Mouse (Mus musculus) limb, embryonic 12.5 days (tissue): ENCODE results near the gene Serpina3k. TPM values are rescaled to one million over a fixed set of nuclear protein-coding genes. Genes with fewer than 3 reads are reported as not detected.
"Not testable (repeated sequence)": the region's sequence is repeated elsewhere in the genome, so short reads cannot be mapped to it uniquely, and the experiment has no call there.

ENCODE experiments used
- ATAC-seq: fragments of 200-750 bp; cut with Nextera tagmentation; 2 replicates; pipeline ENCODE4 v1.8.0; 2017; ENCODE audit warnings: low read depth, moderate TSS enrichment; ENCODE audit not compliant: insufficient number of reproducible peaks, insufficient read depth, low FRiP score, low TSS enrichment
- H3K27ac ChIP-seq: fragments of 300-500 bp; sonication (generic); 2 replicates; pipeline ENCODE4 v1.5.1; 2016; ENCODE audit warnings: mild to moderate bottlenecking, moderate library complexity
- H3K27me3 ChIP-seq: fragments of 300-500 bp; sonication (generic); 2 replicates; pipeline ENCODE4 v1.6.1; 2016; ENCODE audit warnings: mild to moderate bottlenecking, moderate library complexity
- H3K36me3 ChIP-seq: fragments of 300-500 bp; sonication (generic); 2 replicates; pipeline ENCODE4 v1.6.1; 2016; ENCODE audit warnings: mild to moderate bottlenecking, moderate library complexity
- H3K4me1 ChIP-seq: fragments of 300-500 bp; sonication (generic); replicated peaks from 2 replicates; pipeline ENCODE4 v1.6.1; 2016
- H3K4me2 ChIP-seq: fragments of 300-500 bp; sonication (generic); 2 replicates; pipeline ENCODE4 v1.6.1; 2016; ENCODE audit warnings: mild to moderate bottlenecking, moderate library complexity
- H3K4me3 ChIP-seq: fragments of 300-500 bp; sonication (generic); replicated peaks from 2 replicates; pipeline ENCODE4 v1.5.1; 2016; ENCODE audit warnings: mild to moderate bottlenecking
- H3K9ac ChIP-seq: fragments of 300-500 bp; sonication (generic); replicated peaks from 2 replicates; pipeline ENCODE4 v1.6.1; 2016; ENCODE audit warnings: mild to moderate bottlenecking, moderate library complexity
- H3K9me3 ChIP-seq: fragments of 300-500 bp; sonication (generic); 2 replicates; pipeline ENCODE4 v1.6.1; 2016; ENCODE audit warnings: mild to moderate bottlenecking, moderate library complexity
- WGBS: fragments of 180-500 bp; shearing (Covaris S2); methylation state at CpG from one replicate; pipeline ENCODE4 v1.1.7; 2016; 5-methylcytosine and 5-hydroxymethylcytosine counted together
- polyA plus RNA-seq: library from polyadenylated mRNA; unstranded; fragments of >200 nt; fragmentation: Nextera tagmentation; extraction: Ambion mirVana; gene quantifications from 2 replicates; pipeline ENCODE4 v1.2.1, GENCODE M21; 2016

The Serpina3k gene
- polyA plus RNA-seq, 1 experiment from 2014 or later: not detected

- Histone ChIP-seq H3K9ac (no peak overlapping the region), H3K36me3 (no peaks in the 10 kb centered on the region), H3K4me2 (no peak overlapping the region), H3K27me3 (no peaks in the 10 kb centered on the region), H3K9me3 (no peaks in the 10 kb centered on the region), H3K4me3 (no peak overlapping the region), H3K4me1 (no peaks in the 10 kb centered on the region), H3K27ac (no peak overlapping the region)
- ATAC-seq: no peak
Measured at GRCm38 (mm10) chr12:104345707-104346106, 7.4 kb downstream of the Serpina3k start.

- Histone ChIP-seq H3K27me3 (no peaks in the 10 kb centered on the region), H3K4me3 (no peak overlapping the region), H3K4me1 (no peaks in the 10 kb centered on the region), H3K36me3 (no peaks in the 10 kb centered on the region), H3K27ac (no peak overlapping the region), H3K9ac (no peak overlapping the region), H3K4me2 (no peak overlapping the region), H3K9me3 (no peaks in the 10 kb centered on the region)
- 82% methylated on average over 2 of the region's 2 CpGs for WGBS
- no peak for ATAC-seq
Measured at GRCm38 (mm10) chr12:104347091-104347490, 8.8 kb downstream of the Serpina3k start.

GRCm38 (mm10) chr12:104351812-104352211, 13.5 kb downstream of the Serpina3k start:
- H3K27me3 ChIP-seq, H3K9ac ChIP-seq: not testable (repeated sequence)

DNA sequence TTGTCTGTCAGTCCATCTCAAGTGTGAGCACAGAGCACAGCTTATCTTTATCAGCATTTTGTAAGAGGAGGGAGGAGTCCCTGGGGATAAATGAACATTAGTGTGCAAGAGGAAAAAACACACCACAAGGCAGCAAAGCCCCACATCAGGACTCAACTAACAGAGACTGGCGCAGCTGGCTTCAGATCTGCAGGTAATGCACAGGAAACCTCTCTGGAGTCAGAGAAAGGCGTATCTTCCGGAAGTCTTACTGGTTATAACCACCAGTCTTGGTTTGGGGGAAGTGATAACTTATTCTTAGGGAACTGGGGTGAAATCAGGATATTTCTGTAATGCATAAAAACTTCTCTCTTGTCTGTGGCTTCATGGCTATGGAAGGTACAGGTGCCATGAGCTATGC, 17.7 kb downstream of the Serpina3k start:
- 88% methylated on average over 3 of the region's 3 CpGs for WGBS
- Histone ChIP-seq H3K9me3 (no peaks in the 10 kb centered on the region), H3K9ac (no peak overlapping the region), H3K36me3 (no peaks in the 10 kb centered on the region), H3K27ac (no peak overlapping the region), H3K4me2 (no peak overlapping the region), H3K4me3 (no peak overlapping the region), H3K27me3 (0 out of 2 replicates have a peak, but pooled peaks cover 3% of the 10 kb centered on the region), H3K4me1 (no peaks in the 10 kb centered on the region)
- ATAC-seq: no peak

More at GRCm38 (mm10) chr12:104351812-104352211, 13.5 kb downstream of the Serpina3k start:
- not testable (repeated sequence) for ATAC-seq, H3K36me3 ChIP-seq, H3K4me2 ChIP-seq, H3K4me1 ChIP-seq, H3K27ac ChIP-seq, H3K4me3 ChIP-seq, H3K9me3 ChIP-seq
- 37% methylated on average over 3 of the region's 3 CpGs for WGBS

- WGBS: 87% methylated on average over 3 of the region's 3 CpGs
- no peaks in the 10 kb centered on the region for H3K27me3 ChIP-seq
- no peak overlapping the region for H3K9ac ChIP-seq
- ATAC-seq: no peak
- no peaks in the 10 kb centered on the region for H3K9me3 ChIP-seq
- no peaks in the 10 kb centered on the region for H3K4me1 ChIP-seq
- H3K36me3 ChIP-seq: no peaks in the 10 kb centered on the region
- no peak overlapping the region for H3K4me3 ChIP-seq
- no peak overlapping the region for H3K27ac ChIP-seq
- no peak overlapping the region for H3K4me2 ChIP-seq
Measured at GRCm38 (mm10) chr12:104369986-104370385, 31.7 kb downstream of the Serpina3k start.

DNA sequence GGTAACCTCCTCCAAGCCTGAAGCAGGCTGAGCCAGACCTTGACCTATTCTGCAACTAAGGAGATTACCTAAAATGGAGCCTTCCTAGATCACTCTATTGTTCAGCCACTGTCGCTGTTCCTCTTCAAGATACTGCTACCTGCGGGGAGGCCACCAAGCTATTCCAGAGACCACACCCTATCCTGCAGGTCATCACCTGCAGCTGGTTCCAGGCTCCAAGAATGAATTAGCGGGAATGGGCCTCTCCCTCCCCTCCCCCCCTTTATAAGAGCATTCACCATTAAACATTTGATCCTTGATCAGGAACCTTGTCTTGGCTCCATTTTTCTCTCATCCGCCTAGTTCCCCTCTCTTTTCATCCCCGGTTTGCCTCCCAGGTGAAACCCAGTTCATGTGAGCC, 38.9 kb downstream of the Serpina3k start:
- not testable (repeated sequence) for H3K4me3 ChIP-seq, H3K27ac ChIP-seq, H3K9ac ChIP-seq, H3K27me3 ChIP-seq, H3K9me3 ChIP-seq, H3K4me2 ChIP-seq, H3K4me1 ChIP-seq, H3K36me3 ChIP-seq, ATAC-seq
- WGBS: 69% methylated on average over 5 of the region's 5 CpGs

DNA sequence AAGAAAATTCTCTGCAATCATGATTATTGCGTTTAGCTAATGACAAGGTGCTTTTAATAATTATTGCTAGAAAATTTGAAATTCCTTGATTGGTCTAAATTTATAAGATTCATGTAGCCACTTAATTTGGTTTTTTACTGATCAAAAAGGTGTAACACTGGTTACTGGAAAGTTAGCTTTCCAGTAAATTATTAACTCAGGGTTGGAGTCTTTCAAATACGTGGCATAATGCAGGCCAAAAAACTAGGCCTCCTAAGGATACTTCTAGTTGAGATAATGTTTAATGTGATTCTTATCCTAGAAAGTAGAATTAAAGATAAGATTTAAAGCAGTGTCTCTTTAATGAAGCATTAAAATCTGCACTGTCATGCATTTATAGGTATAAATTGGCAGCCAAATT, 40.1 kb downstream of the Serpina3k start:
- WGBS: 70% methylated on average over 2 of the region's 2 CpGs
- H3K9me3 ChIP-seq, H3K36me3 ChIP-seq, H3K4me2 ChIP-seq, H3K27me3 ChIP-seq, H3K4me1 ChIP-seq, H3K9ac ChIP-seq, H3K27ac ChIP-seq, ATAC-seq, H3K4me3 ChIP-seq: not testable (repeated sequence)

GRCm38 (mm10) chr12:104378815-104379214, 40.5 kb downstream of the Serpina3k start:
- H3K9me3 ChIP-seq, H3K4me3 ChIP-seq, H3K4me1 ChIP-seq, ATAC-seq, H3K9ac ChIP-seq, H3K36me3 ChIP-seq, H3K27ac ChIP-seq, H3K27me3 ChIP-seq, H3K4me2 ChIP-seq: not testable (repeated sequence)
- 52% methylated on average over 5 of the region's 5 CpGs for WGBS

DNA sequence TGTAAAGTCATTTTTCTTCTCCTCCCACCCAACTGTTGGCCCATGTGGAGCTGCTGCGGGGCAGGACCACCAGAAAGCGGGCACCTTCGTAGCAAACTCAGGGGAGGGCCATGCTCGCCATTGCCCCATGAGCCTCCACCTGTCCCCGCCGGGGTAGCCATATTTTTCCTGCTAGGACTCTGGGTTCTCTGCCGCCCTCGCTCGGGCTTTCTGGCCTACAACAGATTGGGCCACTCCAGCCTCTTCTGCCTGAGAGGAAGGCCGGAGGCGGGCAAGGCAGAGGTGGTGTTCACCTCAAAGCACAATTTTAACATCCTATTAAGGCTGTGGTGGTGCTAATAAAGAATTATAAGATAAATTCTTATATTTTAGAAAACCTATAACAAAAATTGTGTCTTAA, 41.6 kb downstream of the Serpina3k start:
- Histone ChIP-seq H3K4me2 (no peak overlapping the region), H3K4me3 (no peak overlapping the region), H3K27me3 (no peaks in the 10 kb centered on the region), H3K36me3 (no peaks in the 10 kb centered on the region), H3K9ac (no peak overlapping the region), H3K9me3 (0 out of 2 replicates have a peak, but pooled peaks cover 6% of the 10 kb centered on the region), H3K27ac (no peak overlapping the region), H3K4me1 (no peaks in the 10 kb centered on the region)
- 95% methylated on average over 11 of the region's 11 CpGs for WGBS
- no peak for ATAC-seq

DNA sequence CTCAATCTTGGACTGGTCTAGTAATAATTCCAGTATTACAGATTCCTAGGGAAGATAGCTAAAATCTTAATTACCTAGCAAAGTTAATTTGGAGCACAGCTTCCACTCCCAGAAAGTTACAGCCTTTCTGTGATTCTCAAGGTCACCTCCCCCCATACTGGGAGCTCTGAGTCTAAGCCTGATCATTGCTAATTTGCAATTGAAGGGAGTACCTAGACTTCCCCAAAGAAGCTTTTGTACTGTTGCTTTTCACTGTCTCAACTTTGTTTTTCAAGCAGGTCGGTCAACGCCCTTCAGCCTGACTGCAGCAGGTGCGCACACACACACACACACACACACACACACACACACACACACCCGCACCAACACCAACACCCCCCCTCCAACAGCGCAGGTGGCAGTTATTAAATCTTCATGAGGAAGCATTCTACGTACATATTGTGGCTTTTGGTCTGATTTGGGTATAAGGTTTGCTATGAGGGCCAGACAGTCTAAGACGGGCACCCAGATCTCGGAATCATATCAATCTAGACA, 42.9 kb downstream of the Serpina3k start:
- 93% methylated on average over 8 of the region's 8 CpGs for WGBS
- H3K9me3 ChIP-seq, H3K4me3 ChIP-seq, H3K27me3 ChIP-seq, H3K4me1 ChIP-seq, H3K9ac ChIP-seq, ATAC-seq, H3K36me3 ChIP-seq, H3K4me2 ChIP-seq, H3K27ac ChIP-seq: not testable (repeated sequence)

DNA sequence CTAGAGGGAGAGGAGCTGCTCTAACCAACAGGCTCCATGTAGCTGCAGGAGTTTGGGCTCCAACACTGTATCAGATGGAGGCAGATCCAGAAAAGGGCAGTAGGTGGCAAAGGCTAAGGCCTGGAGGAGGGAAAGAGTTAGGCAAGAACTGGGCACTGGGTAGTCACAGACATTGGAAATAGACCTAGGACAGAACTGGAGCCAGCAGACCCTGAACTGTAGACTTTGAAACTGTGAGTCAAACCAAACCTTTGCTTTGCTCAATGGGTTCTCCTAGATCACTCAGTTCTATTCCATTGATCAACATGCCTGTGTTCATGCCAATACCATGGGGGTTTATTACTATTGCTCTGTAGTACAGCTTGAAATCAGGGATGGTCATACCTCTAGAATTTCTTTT, 47.7 kb downstream of the Serpina3k start:
- H3K9ac ChIP-seq, H3K4me2 ChIP-seq, H3K4me3 ChIP-seq, H3K36me3 ChIP-seq, H3K27ac ChIP-seq, H3K9me3 ChIP-seq, ATAC-seq, H3K4me1 ChIP-seq, H3K27me3 ChIP-seq: not testable (repeated sequence)

DNA sequence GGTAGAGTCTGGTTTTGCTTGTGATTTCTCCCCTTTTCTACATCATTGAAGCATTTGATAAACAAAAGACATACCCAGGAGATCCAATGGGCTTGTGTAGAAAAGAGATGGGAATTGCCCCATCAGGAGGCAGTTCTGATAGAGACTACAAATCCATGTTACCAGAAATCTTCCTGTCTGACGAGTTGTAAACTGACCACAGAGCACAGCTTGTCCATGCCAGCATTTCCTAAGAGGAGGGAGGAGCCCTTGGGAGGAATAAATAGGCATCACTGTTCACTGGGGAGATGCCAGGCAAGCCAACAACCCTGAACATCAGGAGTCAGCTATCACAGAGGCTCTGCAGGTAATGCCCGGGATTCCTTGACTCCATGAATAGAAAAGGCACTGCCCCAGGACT, 48.6 kb downstream of the Serpina3k start:
- H3K9me3 ChIP-seq: not testable (repeated sequence)

More for the DNA sequence above, 48.6 kb downstream of the Serpina3k start:
- not testable (repeated sequence) for H3K9ac ChIP-seq, H3K4me1 ChIP-seq, ATAC-seq, H3K36me3 ChIP-seq, H3K27ac ChIP-seq, H3K27me3 ChIP-seq, H3K4me3 ChIP-seq, H3K4me2 ChIP-seq
- 67% methylated on average over 2 of the region's 2 CpGs for WGBS
